In the genomic region with DNA sequence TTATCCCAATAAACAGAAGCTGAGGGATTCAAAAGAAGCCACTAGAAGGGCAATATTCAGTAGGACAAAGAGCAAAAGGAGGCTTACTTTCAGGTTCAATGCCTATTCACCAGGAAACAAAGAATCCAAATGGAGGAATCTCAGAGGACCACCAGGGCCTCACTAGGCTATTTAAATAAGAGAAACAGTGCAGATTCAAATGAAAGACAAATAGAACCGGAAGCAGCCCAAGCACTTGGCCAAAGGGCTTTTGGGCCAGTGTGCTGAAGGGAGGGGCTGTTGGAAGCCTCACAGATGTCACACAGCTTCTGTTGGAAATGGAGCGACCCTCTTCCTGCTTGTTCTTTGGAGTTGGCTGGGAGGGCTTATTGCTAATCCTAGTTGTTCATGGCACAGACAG, we compare ENCODE assay signal across 33 mouse cellular contexts. TPM values are rescaled to one million over a fixed set of nuclear protein-coding genes. Genes with fewer than 3 reads are reported as not detected.
A peak's percentile ranks its signal among the peaks of the same experiment; 100 is the strongest.
DNase-seq lines count a peak whose midpoint lies in the region; ATAC-seq lines count a peak whose summit lies in the region.
"Had no signal": no experiment of that assay in that cellular context is flagged by ENCODE, and none has a peak within 500 bp of the region (broad histone marks: within the 10 kb centered on the region; RNA-seq: fewer than 3 reads in every experiment).

No protein-coding gene starts in this region.

- no peaks in the 10 kb centered on the region for H3K4me1 ChIP-seq in hindbrain, embryonic 16.5 days (ENCODE audit: control insufficient read depth, insufficient read depth, low read depth, low read length)
- no peaks in the 10 kb centered on the region for H3K4me1 ChIP-seq in hindbrain, embryonic 11.5 days (replicated peaks; ENCODE audit: control insufficient read depth, insufficient read depth, low read length)
- H3K4me1 ChIP-seq: embryonic facial prominence, embryonic 13.5 days; forebrain, embryonic 15.5 days; kidney, embryonic 15.5 days; limb, embryonic 15.5 days; neural tube, embryonic 15.5 days; stomach, embryonic 15.5 days had no signal

- no peaks in the 10 kb centered on the region for H3K9me3 ChIP-seq in hindbrain, embryonic 16.5 days (ENCODE audit: control insufficient read depth, low read length)
- no peaks in the 10 kb centered on the region for H3K9me3 ChIP-seq in hindbrain, embryonic 11.5 days (ENCODE audit: control insufficient read depth, low read length)
- H3K9me3 ChIP-seq: embryonic facial prominence, embryonic 13.5 days; forebrain, embryonic 15.5 days; G1E; heart, embryonic 12.5 days; kidney, embryonic 15.5 days; limb, embryonic 15.5 days; midbrain, embryonic 12.5 days; neural tube, embryonic 15.5 days; stomach, embryonic 15.5 days had no signal

- WGBS in hindbrain, embryonic 16.5 days = 29% methylated on average over 2 of the region's 2 CpGs
- WGBS in hindbrain, embryonic 11.5 days = 43% methylated on average over 2 of the region's 2 CpGs

- no peak overlapping the region for H3K27ac ChIP-seq in hindbrain, embryonic 16.5 days (ENCODE audit: low read depth, low read length)
- H3K27ac ChIP-seq in hindbrain, embryonic 11.5 days (ENCODE audit: low read depth, low read length) = no peak overlapping the region
- H3K27ac ChIP-seq: embryonic facial prominence, embryonic 13.5 days; forebrain, embryonic 15.5 days; kidney, embryonic 15.5 days; left cerebral cortex, adult 2 months; limb, embryonic 15.5 days; midbrain, embryonic 12.5 days; neural tube, embryonic 15.5 days; stomach, embryonic 15.5 days had no signal

- no peaks in the 10 kb centered on the region for H3K36me3 ChIP-seq in hindbrain, embryonic 16.5 days (ENCODE audit: control insufficient read depth, insufficient read depth, low read length)
- H3K36me3 ChIP-seq in hindbrain, embryonic 11.5 days (ENCODE audit: control insufficient read depth, insufficient read depth, low read length) = no peaks in the 10 kb centered on the region
- H3K36me3 ChIP-seq: embryonic facial prominence, embryonic 13.5 days; forebrain, embryonic 15.5 days; G1E; heart, embryonic 12.5 days; kidney, embryonic 15.5 days; limb, embryonic 15.5 days; midbrain, embryonic 12.5 days; neural tube, embryonic 15.5 days; stomach, embryonic 15.5 days had no signal

- peak; percentile 4 for DNase-seq in embryo, embryonic 10 days (ENCODE audit: low spot score)
- DNase-seq in embryo, embryonic 9.5 days (ENCODE audit: extremely low spot score) = no peak
- no peak for DNase-seq in hindbrain, embryonic 11.5 days (ENCODE audit: low spot score)
- peak; percentile 32 for DNase-seq in ES-CJ7 (ENCODE audit: low read depth, low spot score)
- peak; percentile 6 for DNase-seq in embryo, embryonic 11 days
- no peak for DNase-seq in thymus, postnatal 4 days
- DNase-seq: adrenal gland, postnatal 10 days; cerebellum, adult 9-10 months; gastrocnemius, postnatal 25 days; kidney, adult 11 months; layer of hippocampus, adult 9-11 months; left cerebral cortex, postnatal 4 days; lung, postnatal 10 days; right cerebral cortex, adult 18-20 months; right cerebral cortex, postnatal 4 days; thymus, postnatal 25 days had no signal

- H3K9ac ChIP-seq in hindbrain, embryonic 16.5 days (ENCODE audit: low read depth, low read length) = no peak overlapping the region
- H3K9ac ChIP-seq in hindbrain, embryonic 11.5 days (ENCODE audit: low read depth, low read length) = no peak overlapping the region
- H3K9ac ChIP-seq: embryonic facial prominence, embryonic 13.5 days; forebrain, embryonic 15.5 days; heart, embryonic 12.5 days; kidney, embryonic 15.5 days; limb, embryonic 15.5 days; midbrain, embryonic 12.5 days; neural tube, embryonic 15.5 days; stomach, embryonic 15.5 days had no signal

- H3K4me3 ChIP-seq in hindbrain, embryonic 16.5 days (ENCODE audit: low read length) = no peak overlapping the region
- H3K4me3 ChIP-seq in hindbrain, embryonic 11.5 days (ENCODE audit: low read depth, low read length) = no peak overlapping the region
- H3K4me3 ChIP-seq: embryonic facial prominence, embryonic 13.5 days; erythroblast, embryonic 14.5 days; forebrain, embryonic 15.5 days; heart, embryonic 12.5 days; kidney, embryonic 15.5 days; left cerebral cortex, adult 2 months; limb, embryonic 15.5 days; midbrain, embryonic 12.5 days; neural tube, embryonic 15.5 days; stomach, embryonic 15.5 days had no signal

- peak; percentile 54; the same call in 1 of the 2 replicates for ATAC-seq in hindbrain, embryonic 16.5 days
- ATAC-seq in hindbrain, embryonic 11.5 days (ENCODE audit: low FRiP score) = no peak
- ATAC-seq in monocyte, adult 5-6 weeks (replicated peaks; ENCODE audit: insufficient number of reproducible peaks, low FRiP score, low TSS enrichment, poor library complexity, severe bottlenecking) = no peak
- ATAC-seq: forebrain, embryonic 15.5 days had no signal

- no peaks in the 10 kb centered on the region for H3K27me3 ChIP-seq in hindbrain, embryonic 16.5 days (replicated peaks; ENCODE audit: control insufficient read depth, insufficient read depth, low read length)
- H3K27me3 ChIP-seq in hindbrain, embryonic 11.5 days (ENCODE audit: control insufficient read depth, insufficient read depth, low read length) = no peaks in the 10 kb centered on the region
- H3K27me3 ChIP-seq: embryonic facial prominence, embryonic 13.5 days; forebrain, embryonic 15.5 days; heart, embryonic 12.5 days; kidney, embryonic 15.5 days; limb, embryonic 15.5 days; midbrain, embryonic 12.5 days; neural tube, embryonic 15.5 days; stomach, embryonic 15.5 days had no signal

- no peak overlapping the region for H3K4me2 ChIP-seq in hindbrain, embryonic 16.5 days (ENCODE audit: low read length)
- H3K4me2 ChIP-seq in hindbrain, embryonic 11.5 days (replicated peaks; ENCODE audit: low read depth, low read length) = no peak overlapping the region
- H3K4me2 ChIP-seq: embryonic facial prominence, embryonic 13.5 days; forebrain, embryonic 15.5 days; heart, embryonic 12.5 days; kidney, embryonic 15.5 days; limb, embryonic 15.5 days; midbrain, embryonic 12.5 days; neural tube, embryonic 15.5 days; stomach, embryonic 15.5 days had no signal

RNA-seq across cellular contexts. Expression of a gene that starts 41.8 kb away (rescaled TPM):
- polyA plus RNA-seq in hindbrain, embryonic 16.5 days (2015; fragmentation: Nextera tagmentation; extraction: Ambion mirVana) = not detected in 2 replicates
- not detected in 2 replicates for polyA plus RNA-seq in hindbrain, embryonic 11.5 days (2014; fragmentation: Nextera tagmentation; extraction: Ambion mirVana)
- total RNA-seq in monocyte, adult 5-6 weeks (2017) = not detected in 3 replicates
- total RNA-seq: adrenal gland, postnatal 10 days; gastrocnemius, postnatal 25 days; heart, adult 18-20 months; heart, postnatal 10 days; left cerebral cortex, adult 2 months had no signal
- polyA plus RNA-seq: embryonic facial prominence, embryonic 13.5 days; erythroblast, embryonic 14.5 days; G1E; kidney, embryonic 15.5 days; large intestine, adult 2 months; limb, embryonic 15.5 days; liver, embryonic 16.5 days; midbrain, embryonic 12.5 days; neural tube, embryonic 15.5 days; stomach, embryonic 15.5 days had no signal

Comparison
In these comparisons a context has a peak if more than half of its experiments do, and no peak if none do; other contexts are left out.
1. DNase-seq: peak in embryo, embryonic 10 days (single experiment), ES-CJ7 (single experiment) and embryo, embryonic 11 days (single experiment); none in embryo, embryonic 9.5 days (single experiment), hindbrain, embryonic 11.5 days (single experiment) and thymus, postnatal 4 days (single experiment).